Mouse (Mus musculus): Measurements from ENCODE around the gene Gstcd. TPM values are rescaled to one million over a fixed set of nuclear protein-coding genes. Genes with fewer than 3 reads are reported as not detected.

Gstcd gene
- polyA plus RNA-seq, 1 experiment from 2014 or later, result 4.4 TPM

Other genes with a start within 250 kb of the Gstcd start
- 5.5 and 8.2 TPM in 2 replicates for gene Npnt, start 141.7 kb downstream of the Gstcd start, polyA plus RNA-seq (2015; fragmentation: Nextera tagmentation; extraction: Ambion mirVana)
- 19.2 and 19.5 TPM in 2 replicates for gene Ints12, start 193 bp downstream of the Gstcd start, polyA plus RNA-seq (2015; fragmentation: Nextera tagmentation; extraction: Ambion mirVana)
- gene Arhgef38, start 142.9 kb upstream of the Gstcd start, polyA plus RNA-seq (2015; fragmentation: Nextera tagmentation; extraction: Ambion mirVana), result not detected in 2 replicates
- 70.3 and 70.6 TPM in 2 replicates for gene Ppa2, start 218.1 kb upstream of the Gstcd start, polyA plus RNA-seq (2015; fragmentation: Nextera tagmentation; extraction: Ambion mirVana)

All from forebrain, embryonic 15.5 days (tissue).